Mouse (Mus musculus) heart, postnatal 4 days (tissue): ENCODE results near the gene Slc16a7. TPM values are rescaled to one million over a fixed set of nuclear protein-coding genes. Genes with fewer than 3 reads are reported as not detected.

Source experiments
- DNase-seq: peaks from one replicate; pipeline ENCODE4 v3.0.0; 2021
- total RNA-seq, 2 experiments: library from RNA; stranded (reverse); gene quantifications; 2 replicates each; pipeline ENCODE4 v1.2.3; 2021

Slc16a7 gene
- total RNA-seq: 10 to 100 TPM; 24.4 to 26.4 TPM

GRCm38 (mm10) chr10:125388876-125389786 is at the start of gene Slc16a7:
Gene Slc16a7 (minus strand): TSS chr10:125389465.
- DNase-seq: peak; percentile 71

DNA sequence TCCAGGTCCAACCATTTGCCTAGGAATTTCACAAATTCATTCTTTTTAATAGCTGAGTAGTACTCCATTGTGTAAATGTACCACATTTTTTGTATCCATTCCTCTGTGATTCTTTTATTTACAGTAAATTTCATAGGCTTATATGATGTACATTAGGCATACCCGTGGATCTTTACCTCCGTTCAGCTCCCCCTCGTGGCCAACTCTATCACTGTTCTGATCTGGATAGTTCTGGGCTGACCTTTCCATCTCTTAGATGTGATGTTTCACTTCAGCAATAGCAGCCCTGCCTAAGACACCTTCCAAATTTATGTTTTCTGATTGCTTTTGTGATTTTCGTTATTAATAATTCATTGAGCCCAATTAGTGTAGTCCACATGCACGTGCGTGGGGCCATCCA is 29.5 kb upstream of the Slc16a7 start:
- peak; percentile 9 for DNase-seq

DNA sequence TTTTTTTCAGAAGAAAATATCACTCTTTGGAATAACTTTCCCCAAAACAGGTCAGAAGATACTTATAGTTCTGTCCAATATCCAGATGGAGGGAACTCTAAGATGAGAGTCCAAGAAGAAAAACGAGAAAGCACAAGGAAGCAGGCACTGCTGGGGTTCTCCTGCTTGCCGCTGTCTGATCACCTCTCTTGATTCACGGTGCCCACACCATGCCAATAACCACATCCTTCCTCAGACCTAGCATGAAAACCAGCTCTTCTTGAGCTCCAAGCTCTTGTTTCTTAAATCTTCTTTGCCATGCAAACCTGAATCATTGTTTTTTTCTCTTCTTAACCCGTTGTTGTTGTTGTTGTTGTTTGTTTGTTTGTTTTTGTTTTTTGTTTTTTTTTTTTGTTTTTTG is 10.5 kb upstream of the Slc16a7 start:
- no peak for DNase-seq

DNA sequence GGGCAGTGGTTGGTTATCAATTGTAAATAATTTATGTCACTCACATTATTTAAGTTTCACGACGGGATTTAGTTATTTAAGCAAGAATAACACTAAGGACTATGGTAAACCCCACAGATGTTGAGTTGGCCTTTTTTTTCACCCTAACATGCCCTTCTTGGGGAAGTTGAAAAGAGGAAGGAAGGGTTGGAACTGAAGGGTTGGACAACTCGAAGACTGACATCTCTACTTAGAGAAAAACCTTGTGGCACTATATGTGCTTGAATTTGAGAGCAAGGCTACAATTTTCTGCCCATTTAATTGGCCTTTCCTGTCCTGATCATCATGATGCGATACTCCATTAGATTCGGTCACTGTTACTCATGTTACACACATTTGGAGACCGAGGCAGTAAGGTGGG is 746 bp upstream of the Slc16a7 start:
- no peak for DNase-seq

- no peak for DNase-seq
Observed at GRCm38 (mm10) chr10:125388481-125388875, 787 bp downstream of the Slc16a7 start.

GRCm38 (mm10) chr10:125387782-125388415 is 1.4 kb downstream of the Slc16a7 start:
- DNase-seq: no peak

- no peak for DNase-seq
Observed at GRCm38 (mm10) chr10:125375526-125375925, 13.7 kb downstream of the Slc16a7 start.

- no peak for DNase-seq
Observed at GRCm38 (mm10) chr10:125372666-125373065, 16.6 kb downstream of the Slc16a7 start.

DNA sequence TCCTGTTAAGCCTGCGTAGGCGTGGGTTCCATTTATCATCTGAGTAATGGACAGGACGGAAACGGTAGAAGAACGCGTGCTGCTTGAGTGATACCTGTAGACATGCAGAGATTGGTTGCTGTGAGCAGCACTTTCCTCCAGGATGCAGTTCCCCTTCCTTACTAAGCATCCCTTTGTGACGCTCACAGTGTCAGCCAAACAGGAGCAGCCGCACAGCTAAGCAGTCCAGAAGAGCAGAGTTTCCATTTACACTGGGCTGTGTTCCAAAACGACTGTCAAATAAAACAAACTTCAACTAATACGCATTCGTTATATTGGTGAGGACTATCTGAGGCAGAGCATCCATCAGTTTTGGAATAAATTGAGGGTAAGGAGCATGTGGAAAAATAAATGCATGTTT is 17.8 kb downstream of the Slc16a7 start:
- no peak for DNase-seq

GRCm38 (mm10) chr10:125370037-125370610 is 19.1 kb downstream of the Slc16a7 start:
- no peak for DNase-seq

DNA sequence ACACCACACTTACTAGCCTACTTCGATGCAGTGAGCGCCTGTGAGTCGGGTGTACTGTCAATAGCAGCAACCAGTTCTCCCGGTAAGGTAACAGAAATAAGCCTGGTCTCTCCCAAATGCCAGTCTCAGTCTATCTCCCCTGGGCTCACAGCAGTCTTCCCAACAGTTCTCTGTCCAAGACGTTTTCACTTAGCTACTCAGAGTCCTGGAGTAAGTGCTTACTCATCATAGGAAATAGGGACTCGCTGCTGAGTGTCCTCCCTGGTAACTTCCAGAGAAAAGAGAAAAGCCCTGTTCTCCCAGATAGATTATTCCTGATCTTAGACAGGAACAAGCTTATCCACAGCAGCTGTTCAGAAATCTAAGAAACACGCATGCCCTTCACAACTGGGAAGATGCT is 30.8 kb downstream of the Slc16a7 start:
- no peak for DNase-seq

DNA sequence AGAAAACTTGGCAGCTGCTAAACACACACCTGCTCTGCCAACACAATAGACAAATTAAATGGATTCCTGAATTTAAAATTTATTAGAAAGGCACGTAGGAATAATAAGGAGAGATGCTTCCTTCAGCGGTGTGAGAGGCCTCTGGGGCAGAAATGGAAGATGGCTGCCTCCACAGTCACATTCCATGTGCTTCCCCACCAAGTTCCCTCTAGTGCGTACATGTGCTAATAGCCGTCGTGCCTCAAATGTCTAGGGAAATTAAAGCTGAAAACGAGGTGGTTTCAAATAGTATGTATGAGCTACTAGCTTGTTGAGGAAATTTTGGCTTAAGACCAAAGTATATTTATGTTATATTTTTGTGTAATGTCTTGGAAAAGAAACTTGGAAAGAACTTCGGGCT is 36.5 kb downstream of the Slc16a7 start:
- no peak for DNase-seq

DNA sequence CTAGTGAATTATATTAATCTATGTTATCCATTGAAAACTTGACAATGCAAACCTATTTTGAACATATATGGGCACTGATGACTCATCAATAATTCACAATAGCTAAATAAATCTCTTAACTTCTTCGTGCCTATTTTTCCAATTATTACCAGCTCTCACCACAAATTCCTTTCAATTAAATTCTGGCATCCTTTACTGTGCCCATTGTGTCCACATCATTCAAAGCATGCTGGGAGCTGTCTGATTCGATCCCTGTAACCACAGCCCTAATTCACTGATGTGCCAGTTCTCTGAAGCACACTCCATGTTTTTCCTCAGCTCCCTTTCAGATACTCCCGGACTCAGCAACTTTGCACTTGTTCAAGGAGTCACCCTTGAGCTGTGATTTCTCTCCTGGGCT is 41.1 kb downstream of the Slc16a7 start:
- DNase-seq: no peak

DNA sequence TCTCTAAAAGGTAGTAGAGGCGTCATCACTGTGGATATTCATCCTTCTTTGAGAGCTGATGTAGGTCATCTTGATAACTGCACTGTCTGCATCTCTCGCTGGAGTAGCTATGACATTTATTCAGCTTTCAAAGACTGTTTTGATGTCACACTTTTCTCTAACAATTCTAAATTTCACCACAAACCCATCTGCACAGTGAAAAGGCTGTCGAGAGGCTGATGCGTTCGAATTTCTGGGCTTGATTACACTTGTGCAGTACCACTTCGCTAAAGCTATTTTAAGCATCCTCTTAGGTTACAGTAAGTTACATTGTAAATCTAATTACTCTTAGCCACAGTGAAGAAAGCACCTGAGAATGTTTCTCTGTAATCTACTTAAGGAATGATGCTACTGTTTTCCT is 42.1 kb downstream of the Slc16a7 start:
- no peak for DNase-seq

DNA sequence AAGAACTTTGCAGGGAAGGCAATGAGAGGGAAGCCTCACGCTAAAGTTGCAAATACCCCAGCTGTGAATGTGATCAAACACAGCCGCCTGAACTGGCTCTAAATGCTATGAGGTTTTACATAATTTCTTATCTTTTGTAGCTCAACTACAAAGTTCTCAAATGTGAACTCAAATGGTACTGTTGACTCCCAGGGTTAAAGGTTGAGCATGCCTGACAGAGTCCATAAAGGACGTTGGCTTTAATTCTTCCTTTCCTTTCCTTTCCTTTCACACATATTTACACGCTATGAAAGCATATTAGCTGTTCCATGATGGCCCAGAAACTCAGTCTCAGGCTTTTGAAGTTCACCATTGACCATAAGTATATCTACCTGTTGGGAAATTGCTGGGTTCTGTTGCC is 42.9 kb downstream of the Slc16a7 start:
- DNase-seq: no peak

- peak; percentile 20 for DNase-seq
Observed at GRCm38 (mm10) chr10:125345583-125345982, 43.7 kb downstream of the Slc16a7 start.

- DNase-seq: peak; percentile 49
Observed at GRCm38 (mm10) chr10:125342204-125342603, 47.1 kb downstream of the Slc16a7 start.

GRCm38 (mm10) chr10:125333799-125334198 is 55.5 kb downstream of the Slc16a7 start:
- peak; percentile 20 for DNase-seq

DNA sequence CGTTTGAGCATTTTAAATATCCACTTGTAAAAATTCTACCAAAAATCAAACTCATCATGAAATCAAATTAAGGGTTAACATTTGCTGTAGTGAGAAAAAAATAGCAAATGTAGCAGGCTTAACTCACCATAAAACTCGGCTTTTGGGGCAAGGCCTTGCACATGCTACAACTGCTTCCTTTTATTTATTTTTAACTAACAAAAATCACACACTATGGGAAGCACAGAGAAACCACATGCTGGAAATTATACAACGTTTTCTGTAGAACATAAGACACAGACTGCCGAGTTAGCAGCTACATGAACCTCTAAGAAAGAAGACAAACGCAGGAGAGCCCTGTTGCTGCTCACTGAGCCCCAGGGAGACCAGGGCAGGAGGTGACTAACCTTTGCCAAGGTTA is 57.9 kb downstream of the Slc16a7 start:
- DNase-seq: no peak

GRCm38 (mm10) chr10:125328331-125329063 is 60.8 kb downstream of the Slc16a7 start:
- no peak for DNase-seq

GRCm38 (mm10) chr10:125324871-125325565 is 64.2 kb downstream of the Slc16a7 start:
- no peak for DNase-seq

GRCm38 (mm10) chr10:125324149-125324834 is 65.0 kb downstream of the Slc16a7 start:
- DNase-seq: no peak
